Mouse (Mus musculus) heart, embryonic 15.5 days (tissue): ENCODE data around the gene BC107364. TPM values are rescaled to one million over a fixed set of nuclear protein-coding genes. Genes with fewer than 3 reads are reported as not detected.
"Not testable (repeated sequence)": the region's sequence is repeated elsewhere in the genome, so short reads cannot be mapped to it uniquely, and the experiment has no call there.

Experiments
- ATAC-seq: fragments of 200-750 bp; cut with Nextera tagmentation; replicated peaks from 2 replicates; pipeline ENCODE4 v1.8.0; 2017; ENCODE audit warnings: low read depth, moderate TSS enrichment; ENCODE audit not compliant: insufficient number of reproducible peaks, insufficient read depth, low FRiP score
- H3K27ac ChIP-seq: fragments of 300-500 bp; sonication (generic); 2 replicates; pipeline ENCODE4 v1.5.1; 2015; ENCODE audit warnings: mild to moderate bottlenecking, inconsistent platforms
- H3K27me3 ChIP-seq: fragments of 300-500 bp; sonication (generic); 2 replicates; pipeline ENCODE4 v1.6.1; 2015; ENCODE audit warnings: inconsistent platforms
- H3K36me3 ChIP-seq: fragments of 300-500 bp; sonication (generic); 2 replicates; pipeline ENCODE4 v1.6.1; 2015; ENCODE audit warnings: mild to moderate bottlenecking, inconsistent platforms
- H3K4me1 ChIP-seq: fragments of 300-500 bp; sonication (generic); replicated peaks from 2 replicates; pipeline ENCODE4 v1.6.1; 2015; ENCODE audit warnings: inconsistent platforms
- H3K4me2 ChIP-seq: fragments of 300-500 bp; sonication (generic); 2 replicates; pipeline ENCODE4 v1.6.1; 2015; ENCODE audit warnings: inconsistent platforms, mild to moderate bottlenecking, moderate library complexity
- H3K4me3 ChIP-seq: fragments of 300-500 bp; sonication (generic); 2 replicates; pipeline ENCODE4 v1.5.1; 2015; ENCODE audit warnings: mild to moderate bottlenecking, inconsistent platforms
- H3K9ac ChIP-seq: fragments of 300-500 bp; sonication (generic); 2 replicates; pipeline ENCODE4 v1.6.1; 2015; ENCODE audit warnings: mild to moderate bottlenecking, inconsistent platforms
- H3K9me3 ChIP-seq: fragments of 300-500 bp; sonication (generic); replicated peaks from 2 replicates; pipeline ENCODE4 v1.6.1; 2016; ENCODE audit warnings: inconsistent platforms
- WGBS: fragments of 180-500 bp; shearing (Covaris S2); methylation state at CpG from one replicate; pipeline ENCODE4 v1.1.7; 2015; ENCODE audit warnings: mixed read lengths; 5-methylcytosine and 5-hydroxymethylcytosine counted together
- polyA plus RNA-seq: library from polyadenylated mRNA; unstranded; fragments of >200 nt; fragmentation: Nextera tagmentation; extraction: Ambion mirVana; gene quantifications from 2 replicates; pipeline ENCODE4 v1.2.1, GENCODE M21; 2015

The BC107364 gene
- polyA plus RNA-seq: 0.53 and 1.0 TPM in 2 replicates

DNA sequence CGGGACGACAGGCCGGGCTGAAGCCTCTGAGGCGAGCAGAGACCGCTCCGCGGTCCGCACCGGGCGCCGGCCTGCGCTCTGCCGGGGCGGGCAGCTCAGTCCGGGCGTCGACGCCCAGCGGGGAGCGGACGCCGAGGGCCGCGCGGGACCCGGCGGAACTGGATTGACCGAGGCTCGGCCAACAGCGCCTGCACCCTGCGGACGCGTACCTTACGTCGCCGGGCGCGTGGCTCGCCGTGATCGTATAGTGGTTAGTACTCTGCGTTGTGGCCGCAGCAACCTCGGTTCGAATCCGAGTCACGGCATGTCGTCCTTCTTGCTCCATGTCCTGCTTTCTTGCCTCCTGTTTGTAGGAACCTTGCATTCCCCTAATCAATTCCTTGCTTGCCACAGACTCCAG, at the start of gene BC107364:
TSS of gene BC107364 (minus strand) at position 45 of the 400 bp plus-strand sequence.
- not testable (repeated sequence) for H3K36me3 ChIP-seq, H3K27ac ChIP-seq, H3K9me3 ChIP-seq, H3K27me3 ChIP-seq, H3K4me1 ChIP-seq, H3K9ac ChIP-seq, H3K4me2 ChIP-seq, H3K4me3 ChIP-seq
- no CpG with 5 or more reads among the region's 48 CpGs for WGBS
- ATAC-seq: 0 out of 2 replicates have a peak, but pooled peaks have one; percentile 38

DNA sequence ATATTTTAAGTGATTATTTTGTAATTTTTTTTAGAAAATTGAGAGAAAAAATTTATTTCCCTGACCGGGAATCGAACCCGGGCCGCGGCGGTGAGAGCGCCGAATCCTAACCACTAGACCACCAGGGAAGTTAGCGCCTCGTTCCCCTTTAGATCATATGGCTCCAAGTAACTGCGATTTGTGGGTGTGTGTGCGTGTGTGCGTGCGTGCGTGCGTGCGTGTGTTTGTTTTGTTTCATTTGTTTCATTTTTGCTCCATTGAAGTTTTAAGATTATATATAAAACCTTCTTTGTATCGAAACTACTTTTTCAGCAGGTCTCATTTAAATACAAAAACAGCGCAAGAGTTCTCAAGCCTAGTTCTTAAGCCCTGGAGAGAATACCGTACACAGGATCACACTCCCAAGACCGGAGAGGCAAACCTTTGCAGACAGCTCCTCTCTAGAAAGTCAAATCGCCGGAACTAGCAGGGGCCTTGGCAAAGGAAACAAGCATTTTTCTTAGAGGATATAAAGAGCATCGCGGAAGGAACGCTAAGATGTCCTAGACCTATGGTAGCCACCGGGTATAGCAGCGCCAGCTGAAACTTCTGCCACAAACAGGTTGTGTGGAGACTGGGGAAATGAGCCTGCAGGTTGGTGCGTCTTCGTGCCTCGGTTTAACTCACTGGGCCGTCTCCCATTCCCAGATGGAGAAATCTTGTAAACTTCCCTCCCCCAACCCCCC, 49.4 kb upstream of the BC107364 start:
- peaks cover 6% of the 10 kb centered on the region for H3K4me1 ChIP-seq
- ATAC-seq: peak; percentile 66
- under 1% methylated on average over 32 of the region's 32 CpGs for WGBS

DNA sequence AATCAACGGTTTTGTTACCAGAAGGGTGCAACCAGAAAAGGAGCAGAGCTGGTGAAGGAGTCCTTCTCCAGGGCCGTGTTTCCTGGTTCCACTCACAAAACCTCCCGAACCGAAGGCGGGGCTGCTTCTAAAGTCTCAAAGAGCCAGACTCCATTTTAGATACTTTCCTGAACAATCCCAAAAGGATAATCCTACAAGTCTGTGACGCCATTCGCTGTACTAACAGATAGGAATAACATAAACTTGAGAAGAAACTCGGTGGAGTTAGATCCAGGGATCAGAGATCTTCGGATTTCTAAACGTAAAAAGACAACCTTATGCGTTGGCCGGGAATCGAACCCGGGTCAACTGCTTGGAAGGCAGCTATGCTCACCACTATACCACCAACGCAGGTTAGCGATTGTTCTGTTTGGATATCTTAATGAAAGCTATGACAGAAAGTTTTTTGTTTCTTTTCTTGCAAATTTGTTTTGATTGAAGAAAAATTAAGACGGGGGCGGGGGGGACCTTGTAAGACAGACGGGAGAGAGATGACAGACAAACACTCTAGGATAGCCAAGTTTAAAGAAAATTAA, 48.7 kb upstream of the BC107364 start:
- under 1% methylated on average over 19 of the region's 19 CpGs for WGBS
- Histone ChIP-seq H3K4me1 (peaks cover 6% of the 10 kb centered on the region), H3K4me3 (peak overlapping the region; percentile 62), H3K9me3 (no peaks in the 10 kb centered on the region), H3K9ac (peak overlapping the region; percentile 62), H3K4me2 (peak overlapping the region; percentile 84), H3K27me3 (no peaks in the 10 kb centered on the region), H3K27ac (peak overlapping the region; percentile 95), H3K36me3 (no peaks in the 10 kb centered on the region)
- peak; percentile 76 for ATAC-seq

More for the DNA sequence above, 49.4 kb upstream of the BC107364 start:
- Histone ChIP-seq H3K9me3 (no peaks in the 10 kb centered on the region), H3K27me3 (no peaks in the 10 kb centered on the region), H3K27ac (peak overlapping the region; percentile 95), H3K4me3 (peak overlapping the region; percentile 62), H3K36me3 (no peaks in the 10 kb centered on the region), H3K9ac (peak overlapping the region; percentile 64), H3K4me2 (peak overlapping the region; percentile 84)

DNA sequence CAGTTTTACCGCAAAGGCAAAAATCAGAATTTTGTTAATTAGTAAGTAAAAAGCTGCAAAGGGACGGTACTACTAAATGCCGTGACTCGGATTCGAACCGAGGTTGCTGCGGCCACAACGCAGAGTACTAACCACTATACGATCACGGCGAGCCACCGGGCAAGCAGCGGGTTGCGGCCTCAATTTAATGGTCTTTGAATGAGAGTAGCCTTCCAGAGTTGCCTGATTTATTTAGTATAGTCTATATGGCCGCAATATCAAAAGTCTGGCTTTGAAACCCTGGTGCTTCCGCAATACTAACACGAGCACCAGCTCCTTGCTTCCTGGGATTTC, 48.1 kb upstream of the BC107364 start:
- Histone ChIP-seq H3K4me1 (peaks cover 6% of the 10 kb centered on the region), H3K9me3 (no peaks in the 10 kb centered on the region), H3K9ac (peak overlapping the region; percentile 72), H3K36me3 (no peaks in the 10 kb centered on the region), H3K4me2 (peak overlapping the region; percentile 84), H3K27ac (peak overlapping the region; percentile 95), H3K27me3 (no peaks in the 10 kb centered on the region), H3K4me3 (peak overlapping the region; percentile 62)
- under 1% methylated on average over 17 of the region's 17 CpGs for WGBS
- peak; percentile 84 for ATAC-seq

DNA sequence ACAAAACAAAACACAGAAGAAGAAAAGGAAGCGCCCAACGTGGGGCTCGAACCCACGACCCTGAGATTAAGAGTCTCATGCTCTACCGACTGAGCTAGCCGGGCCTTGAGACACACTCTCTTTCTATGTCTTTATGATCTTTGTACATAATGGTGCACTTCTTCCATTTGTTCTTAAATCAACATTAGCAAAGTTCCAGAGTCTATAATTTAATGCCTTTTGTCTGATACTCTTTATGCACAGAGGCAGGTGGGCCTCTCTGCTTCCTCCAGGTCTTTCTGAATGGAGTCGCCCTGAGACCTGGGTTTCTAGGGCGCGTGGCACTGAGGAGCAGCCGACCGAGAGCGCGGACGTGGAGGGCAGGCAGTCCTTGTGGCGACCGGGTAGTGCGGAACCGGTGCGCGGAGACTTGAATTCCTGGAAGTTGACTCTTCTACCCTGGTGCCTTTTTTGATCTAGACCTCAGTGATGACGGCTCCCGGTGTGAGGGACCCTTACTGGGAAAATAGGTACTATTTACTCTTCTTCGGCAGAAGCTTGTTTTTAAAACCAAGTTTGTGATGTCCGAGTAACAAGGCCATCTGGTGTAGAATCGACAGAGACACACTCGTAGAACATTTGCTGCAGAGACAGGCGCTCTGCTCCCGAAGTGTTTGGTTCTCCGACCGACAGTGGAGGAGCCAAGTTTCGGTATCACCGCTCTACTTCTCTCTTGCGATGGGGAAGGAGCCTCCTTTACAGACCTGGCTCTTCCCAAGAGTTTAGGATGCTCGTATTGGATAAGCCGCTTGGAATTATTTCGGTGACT, 47.6 kb upstream of the BC107364 start:
- H3K9ac ChIP-seq: peak overlapping the region; percentile 72
- H3K4me3 ChIP-seq: peak overlapping the region; percentile 62
- peaks cover 6% of the 10 kb centered on the region for H3K4me1 ChIP-seq
- H3K4me2 ChIP-seq: peak overlapping the region; percentile 53
- WGBS: under 1% methylated on average over 36 of the region's 36 CpGs
- no peaks in the 10 kb centered on the region for H3K27me3 ChIP-seq
- H3K9me3 ChIP-seq: no peaks in the 10 kb centered on the region
- H3K27ac ChIP-seq: peak overlapping the region; percentile 95
- peak; percentile 48 for ATAC-seq
- H3K36me3 ChIP-seq: no peaks in the 10 kb centered on the region

DNA sequence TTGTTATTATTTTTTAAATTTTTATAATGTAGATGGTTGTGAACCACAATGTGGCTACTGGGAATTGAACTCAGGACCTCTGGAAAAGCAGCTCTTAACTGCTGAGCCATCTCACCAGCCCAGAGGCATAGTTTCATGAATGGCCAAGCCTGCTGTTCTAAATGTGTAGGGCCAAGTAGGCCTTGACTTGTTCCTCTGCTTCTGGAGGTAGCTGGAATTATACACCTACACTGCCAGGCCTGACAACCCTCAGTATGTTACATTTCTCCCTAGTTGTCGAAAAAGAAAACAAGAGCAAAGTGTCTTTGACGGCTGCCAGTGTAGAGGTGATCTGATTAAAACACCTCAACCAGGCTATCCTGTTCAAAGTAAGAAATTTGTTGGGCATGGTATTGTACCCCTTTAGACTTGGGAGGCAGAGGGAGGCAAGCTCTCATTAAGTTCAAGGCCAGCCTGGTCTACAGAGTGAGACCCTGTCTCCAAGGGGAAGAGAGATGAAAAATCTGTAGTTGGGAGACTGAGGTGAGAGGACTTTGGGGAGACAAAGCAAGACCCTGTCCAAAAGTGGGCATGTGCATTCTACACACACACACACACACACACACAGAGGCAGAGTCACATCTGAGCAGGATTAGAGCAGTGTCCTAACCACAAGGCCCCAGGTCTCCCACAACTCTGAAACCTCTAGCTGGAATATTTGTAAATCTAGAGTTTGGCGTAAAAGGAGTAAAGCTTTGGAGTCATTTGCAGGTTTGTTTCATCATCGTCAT, 46.6 kb upstream of the BC107364 start:
- peak overlapping the region; percentile 62; the same call in 1 of the 2 replicates for H3K4me3 ChIP-seq
- no peak overlapping the region for H3K27ac ChIP-seq
- no peaks in the 10 kb centered on the region for H3K27me3 ChIP-seq
- no peak overlapping the region for H3K9ac ChIP-seq
- H3K36me3 ChIP-seq: no peaks in the 10 kb centered on the region
- no peak overlapping the region for H3K4me2 ChIP-seq
- ATAC-seq: no peak
- WGBS: 78% methylated on average over 4 of the region's 4 CpGs
- H3K4me1 ChIP-seq: peaks cover 6% of the 10 kb centered on the region
- H3K9me3 ChIP-seq: no peaks in the 10 kb centered on the region

DNA sequence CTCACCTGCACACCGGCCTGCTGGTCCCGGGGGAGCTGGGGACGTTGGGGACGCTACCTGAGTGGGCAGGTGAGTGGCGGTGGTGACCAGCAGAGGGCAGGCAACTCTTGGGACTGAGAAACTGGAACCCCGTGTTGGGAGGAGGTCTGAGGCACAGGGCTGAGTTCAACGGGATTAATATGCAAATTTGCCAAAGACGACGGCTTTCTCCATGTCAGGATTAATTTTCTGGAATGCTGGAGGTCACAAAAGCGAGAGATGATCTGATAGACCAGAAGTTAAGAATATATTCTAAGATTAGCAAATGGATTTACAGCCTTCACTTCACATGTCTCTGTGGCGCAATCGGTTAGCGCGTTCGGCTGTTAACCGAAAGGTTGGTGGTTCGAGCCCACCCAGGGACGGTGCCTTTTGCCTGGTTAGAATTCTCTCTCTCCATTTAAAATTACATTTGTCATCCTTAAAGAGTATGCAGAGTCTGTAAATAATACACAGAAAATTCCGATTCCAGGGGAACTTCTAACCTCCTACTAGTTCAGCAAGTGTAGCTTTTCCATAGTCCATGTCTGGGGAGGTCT, 45.4 kb upstream of the BC107364 start:
- peaks cover 2% of the 10 kb centered on the region; the same call in 1 of the 2 replicates for H3K4me1 ChIP-seq
- under 1% methylated on average over 19 of the region's 19 CpGs for whole genome bisulfite sequencing
- H3K9ac ChIP-seq: peak overlapping the region; percentile 54; the same call in 1 of the 2 replicates
- H3K4me3 ChIP-seq: peak overlapping the region; percentile 57
- H3K27ac ChIP-seq: no peak overlapping the region
- peak overlapping the region; percentile 87 for H3K4me2 ChIP-seq
- H3K9me3 ChIP-seq: no peaks in the 10 kb centered on the region
- H3K27me3 ChIP-seq: no peaks in the 10 kb centered on the region
- no peaks in the 10 kb centered on the region for H3K36me3 ChIP-seq
- no peak; the same call in 1 of the 2 replicates for ATAC-seq

DNA sequence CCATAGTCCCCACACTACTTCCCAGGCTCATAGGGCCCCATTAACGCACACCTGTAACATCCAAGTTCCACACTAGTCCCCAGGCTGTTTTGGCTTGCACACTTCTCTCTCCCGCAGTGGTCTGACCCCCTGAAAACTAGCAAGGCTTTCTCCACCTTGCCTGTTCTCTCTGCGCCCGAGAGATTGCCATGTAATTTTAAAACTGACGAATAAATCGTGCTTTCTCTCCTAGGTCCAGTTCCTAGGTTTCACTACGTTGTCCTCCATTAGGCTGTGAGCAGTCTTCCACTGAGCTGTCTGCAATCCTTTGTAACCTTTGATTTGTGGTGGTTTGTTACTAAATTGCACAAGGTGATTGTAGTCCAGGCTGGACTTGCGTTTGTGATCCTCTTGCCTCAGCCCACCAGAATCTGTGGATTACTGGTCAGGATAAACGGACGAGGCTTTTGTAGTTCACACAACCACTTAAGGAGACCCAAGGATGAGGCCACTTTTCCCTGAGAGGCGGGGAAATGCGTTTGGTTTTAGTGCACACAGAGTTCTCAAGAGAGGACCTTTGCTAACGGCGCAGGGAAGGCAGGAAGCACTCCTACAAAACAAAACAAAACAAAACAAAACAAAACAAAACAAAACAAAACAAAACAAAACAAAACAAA, 44.6 kb upstream of the BC107364 start:
- not testable (repeated sequence) for H3K27ac ChIP-seq

DNA sequence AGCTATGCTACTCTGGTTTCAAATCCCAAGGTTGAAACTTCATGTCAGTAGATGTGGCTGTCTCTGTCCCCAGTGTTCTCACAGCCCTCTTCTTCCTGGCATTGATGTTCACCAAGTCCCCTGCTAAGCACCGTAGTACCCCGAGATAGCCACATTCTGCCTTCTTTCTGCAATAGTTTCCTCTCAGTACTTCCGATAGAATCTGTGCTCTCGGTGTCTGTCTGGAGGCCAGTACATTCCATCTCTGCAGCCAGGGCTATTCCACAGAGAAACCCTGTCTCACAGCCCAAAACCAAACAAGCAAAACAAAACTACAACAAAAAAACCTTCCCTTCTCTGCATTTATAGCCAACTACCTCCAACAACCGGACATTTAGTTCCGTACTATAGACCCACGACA, 44.1 kb upstream of the BC107364 start:
- H3K27ac ChIP-seq: no peak overlapping the region
- no peaks in the 10 kb centered on the region for H3K9me3 ChIP-seq
- WGBS: 72% methylated on average over 7 of the region's 7 CpGs
- no peaks in the 10 kb centered on the region for H3K27me3 ChIP-seq
- ATAC-seq: no peak
- peaks cover 2% of the 10 kb centered on the region; the same call in 1 of the 2 replicates for H3K4me1 ChIP-seq
- H3K36me3 ChIP-seq: no peaks in the 10 kb centered on the region
- no peak overlapping the region; the same call in 1 of the 2 replicates for H3K4me2 ChIP-seq
- no peak overlapping the region for H3K4me3 ChIP-seq
- H3K9ac ChIP-seq: no peak overlapping the region

More for the DNA sequence above, 44.6 kb upstream of the BC107364 start:
- not testable (repeated sequence) for ATAC-seq, H3K9me3 ChIP-seq, H3K36me3 ChIP-seq, H3K27me3 ChIP-seq, H3K4me1 ChIP-seq
- 27% methylated on average over 14 of the region's 14 CpGs for WGBS
- peak overlapping the region; percentile 54; the same call in 1 of the 2 replicates for H3K9ac ChIP-seq
- H3K4me2 ChIP-seq: peak overlapping the region; percentile 87
- peak overlapping the region; percentile 57 for H3K4me3 ChIP-seq

DNA sequence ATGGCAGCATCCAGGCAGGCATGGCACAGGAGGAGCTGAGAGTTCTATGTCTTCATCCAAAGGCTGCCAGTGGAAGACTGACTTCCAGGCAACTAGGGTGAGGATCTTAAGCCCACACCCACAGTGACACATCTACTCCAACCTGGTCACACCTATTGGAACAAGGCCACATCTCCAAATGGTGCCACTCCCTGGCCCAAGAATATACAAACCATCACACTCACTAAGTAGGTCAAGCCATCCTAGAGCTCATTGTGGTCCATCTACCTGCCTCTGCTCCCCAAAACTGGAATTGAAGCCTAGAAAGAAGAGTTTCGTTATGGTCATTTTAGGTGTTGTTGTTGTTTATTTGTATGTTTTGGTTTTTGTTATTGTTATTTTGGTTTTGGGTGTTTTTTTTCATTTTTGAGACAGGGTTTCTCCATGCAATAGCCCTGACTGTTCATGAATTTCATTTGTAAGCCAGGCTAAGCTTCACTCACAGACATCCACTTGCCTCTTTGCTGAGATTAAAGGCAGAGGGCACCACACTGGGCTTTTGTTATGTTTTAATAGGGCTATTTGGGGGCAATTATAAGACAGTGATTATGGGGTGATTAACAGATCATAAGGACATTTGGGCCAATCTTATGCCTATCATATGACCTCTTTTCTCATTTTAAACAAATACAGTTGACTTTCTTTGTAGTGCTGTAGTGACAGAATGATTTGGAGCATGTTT, 43.5 kb upstream of the BC107364 start:
- no peaks in the 10 kb centered on the region for H3K9me3 ChIP-seq
- H3K27ac ChIP-seq: no peak overlapping the region
- no peak overlapping the region for H3K4me3 ChIP-seq
- no peak overlapping the region for H3K9ac ChIP-seq
- H3K36me3 ChIP-seq: no peaks in the 10 kb centered on the region
- no peaks in the 10 kb centered on the region for H3K27me3 ChIP-seq
- H3K4me2 ChIP-seq: no peak overlapping the region
- ATAC-seq: no peak
- peaks cover 2% of the 10 kb centered on the region; the same call in 1 of the 2 replicates for H3K4me1 ChIP-seq
- WGBS: 88% methylated on average over 1 of the region's 1 CpGs
